8 mouse cellular contexts compared by ENCODE assay signal in the genomic region with DNA sequence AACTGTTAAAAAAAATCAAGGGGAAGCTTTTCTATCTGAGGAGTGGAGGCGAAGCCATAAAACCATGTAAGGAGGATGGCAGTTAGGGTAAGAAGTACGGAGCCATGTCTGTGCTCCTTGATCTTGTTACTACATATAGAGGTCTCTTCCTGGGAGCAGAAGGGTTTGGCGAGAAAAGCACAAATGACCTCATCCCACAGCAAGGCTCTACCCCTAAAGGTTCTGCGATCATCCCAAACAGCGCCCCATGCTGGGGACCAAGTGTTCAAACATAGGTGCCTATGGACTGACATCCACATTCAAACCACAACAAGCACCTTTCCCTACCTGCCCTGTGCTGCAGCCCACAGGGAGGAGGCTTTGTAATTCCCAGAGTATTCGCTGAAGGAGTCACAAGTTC. TPM values are rescaled to one million over a fixed set of nuclear protein-coding genes. Genes with fewer than 3 reads are reported as not detected.
DNase-seq lines count a peak whose midpoint lies in the region; ATAC-seq and TF ChIP-seq lines count a peak whose summit lies in the region.

No protein-coding gene starts in this region.

- no peaks in the 10 kb centered on the region for H3K27me3 ChIP-seq in heart, embryonic 12.5 days (replicated peaks)
- no peaks in the 10 kb centered on the region for H3K27me3 ChIP-seq in spleen, adult 2 months (ENCODE audit: control insufficient read depth, insufficient read depth, low read length)

- H3K9ac ChIP-seq in heart, embryonic 12.5 days, result no peak overlapping the region

- DNase-seq in adrenal gland, adult (ENCODE audit: inconsistent age in 2 of 2, low spot score in 1 of 2), result peak; percentile 42 to 67
- no peak for DNase-seq in adrenal gland, adult 8-10 months
- DNase-seq in 416B (ENCODE audit: low read depth), result peak; percentile 67
- DNase-seq in cerebellum, postnatal 10 days, result peak; percentile 72 to 74
- DNase-seq in kidney, adult 9 months, result peak; percentile 22
- DNase-seq in lung, postnatal 14 days, result peak; percentile 42
- DNase-seq in spleen, adult 2 months (ENCODE audit: low read depth in 1 of 2, low spot score in 2 of 2), result peak in 1 of 2 experiments; percentile 56

- TF ChIP-seq POLR2A in spleen, adult 2 months (IDR thresholded peaks at IDR 0.05; ENCODE audit: low read depth, low read length), result no peak

- no peak overlapping the region for H3K27ac ChIP-seq in heart, embryonic 12.5 days (ENCODE audit: poor library complexity, severe bottlenecking)
- no peak overlapping the region for H3K27ac ChIP-seq in spleen, adult 2 months (ENCODE audit: insufficient read depth, low read length)

- peak overlapping the region; percentile 56 for H3K4me2 ChIP-seq in heart, embryonic 12.5 days

- no peak for ATAC-seq in heart, embryonic 12.5 days (ENCODE audit: insufficient number of reproducible peaks, low FRiP score)

- no peaks in the 10 kb centered on the region for H3K36me3 ChIP-seq in heart, embryonic 12.5 days
- H3K36me3 ChIP-seq in spleen, adult 2 months (ENCODE audit: control insufficient read depth, insufficient read depth, low read length), result no peaks in the 10 kb centered on the region

- H3K4me1 ChIP-seq in heart, embryonic 12.5 days (replicated peaks), result 0 out of 2 replicates have a peak, but pooled peaks cover 2% of the 10 kb centered on the region
- peaks cover 16% of the 10 kb centered on the region; the same call in 1 of the 2 replicates for H3K4me1 ChIP-seq in spleen, adult 2 months (ENCODE audit: control insufficient read depth, insufficient read depth, insufficient read length)

- H3K9me3 ChIP-seq in heart, embryonic 12.5 days (replicated peaks), result peaks cover 3% of the 10 kb centered on the region; the same call in 1 of the 2 replicates

- 35% methylated on average over 6 of the region's 6 CpGs for WGBS in heart, embryonic 12.5 days
- 60% methylated on average over 6 of the region's 6 CpGs for WGBS in spleen, adult 2 months

- H3K4me3 ChIP-seq in heart, embryonic 12.5 days, result peak overlapping the region; percentile 26
- H3K4me3 ChIP-seq in spleen, adult 2 months (ENCODE audit: extremely low read depth, insufficient read depth, insufficient read length), result peak overlapping the region; percentile 18; the same call in 1 of the 2 replicates

- no peak for TF ChIP-seq CTCF in spleen, adult 2 months (IDR thresholded peaks at IDR 0.05; ENCODE audit: extremely low read depth, insufficient read depth, insufficient read length, insufficient replicate concordance)

RNA-seq across cellular contexts. Expression of a gene that starts 21.8 kb away (rescaled TPM):
- total RNA-seq in adrenal gland, adult 8-10 months (2022), result under 1 TPM; 0.12 to 0.46 (median 0.19) TPM
- polyA plus RNA-seq in heart, embryonic 12.5 days (2016; fragmentation: Nextera tagmentation; extraction: Ambion mirVana), result not detected in 2 replicates
- 1.6 and 2.0 TPM in 2 replicates for polyA plus RNA-seq in spleen, adult 2 months (2012; rRNA removed)

RNA-seq across cellular contexts. Expression of a gene that starts 38.3 kb away (rescaled TPM):
- not detected for total RNA-seq in adrenal gland, adult 8-10 months (2022)
- not detected in 2 replicates for polyA plus RNA-seq in heart, embryonic 12.5 days (2016; fragmentation: Nextera tagmentation; extraction: Ambion mirVana)
- polyA plus RNA-seq in spleen, adult 2 months (2012; rRNA removed), result not detected in 2 replicates

RNA-seq across cellular contexts. Expression of a gene that starts 40.7 kb away (rescaled TPM):
- total RNA-seq in adrenal gland, adult 8-10 months (2022), result 10 to 100 TPM; 15.4 to 21.9 (median 19.2) TPM
- 6.4 and 7.0 TPM in 2 replicates for polyA plus RNA-seq in heart, embryonic 12.5 days (2016; fragmentation: Nextera tagmentation; extraction: Ambion mirVana)
- 33.2 and 57.8 TPM in 2 replicates for polyA plus RNA-seq in spleen, adult 2 months (2012; rRNA removed)
